Mouse (Mus musculus) gastrocnemius, adult 2 months (tissue): ENCODE data around the gene Ap3s2. TPM values are rescaled to one million over a fixed set of nuclear protein-coding genes. Genes with fewer than 3 reads are reported as not detected.

Source experiments
- DNase-seq: peaks from one replicate; pipeline ENCODE4 v3.0.0; 2022
- H3K27ac ChIP-seq: fragments of 200-600 bp; 2 replicates; pipeline ENCODE4 v1.8.1; 2022; ENCODE audit warnings: mild to moderate bottlenecking
- H3K4me3 ChIP-seq: fragments of 200-600 bp; 2 replicates; pipeline ENCODE4 v1.8.1; 2022; ENCODE audit warnings: mild to moderate bottlenecking, moderate library complexity
- CTCF ChIP-seq: fragments of 200-600 bp; IDR thresholded peaks from 2 replicates; pipeline ENCODE4 v1.8.1; 2022; ENCODE audit warnings: antibody characterized with exemption, mild to moderate bottlenecking, moderate library complexity
- intact Hi-C: fragments of 180-260 bp; cut with DNase I; formaldehyde crosslinking; loops from one replicate; pipeline ENCODE4 v1.15.1; 2025
- total RNA-seq, 2 experiments: library from RNA; stranded (reverse); gene quantifications; 2 replicates each; pipeline ENCODE4 v1.2.3; 2021

Gene Ap3s2
- total RNA-seq, 2 experiments from 2014 or later, result 17.1 to 19.0 TPM

DNA sequence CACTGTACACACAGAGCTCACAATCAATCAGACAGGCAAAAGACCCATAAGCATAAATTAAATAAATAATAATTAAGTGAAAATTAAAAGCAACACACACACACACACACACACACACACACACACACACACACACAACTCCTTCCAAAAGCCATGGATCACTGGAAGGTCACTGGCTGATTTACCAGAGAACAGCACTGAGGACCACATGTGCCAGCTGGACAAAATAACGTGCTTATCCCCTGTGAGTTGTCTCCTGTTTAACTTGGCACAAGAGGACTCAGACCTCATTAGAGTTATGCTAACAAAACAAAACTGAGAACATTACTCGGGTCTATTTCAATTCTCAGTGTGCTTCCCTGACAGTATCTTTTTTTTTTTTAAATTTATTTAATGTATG is 13.1 kb downstream of the Ap3s2 start:
- no peak for TF ChIP-seq CTCF
- intact Hi-C loops, result no loop called here
- no peak overlapping the region for H3K4me3 ChIP-seq
- DNase-seq, result no peak
- peak overlapping the region; percentile 10; the same call in 1 of the 2 replicates for H3K27ac ChIP-seq

DNA sequence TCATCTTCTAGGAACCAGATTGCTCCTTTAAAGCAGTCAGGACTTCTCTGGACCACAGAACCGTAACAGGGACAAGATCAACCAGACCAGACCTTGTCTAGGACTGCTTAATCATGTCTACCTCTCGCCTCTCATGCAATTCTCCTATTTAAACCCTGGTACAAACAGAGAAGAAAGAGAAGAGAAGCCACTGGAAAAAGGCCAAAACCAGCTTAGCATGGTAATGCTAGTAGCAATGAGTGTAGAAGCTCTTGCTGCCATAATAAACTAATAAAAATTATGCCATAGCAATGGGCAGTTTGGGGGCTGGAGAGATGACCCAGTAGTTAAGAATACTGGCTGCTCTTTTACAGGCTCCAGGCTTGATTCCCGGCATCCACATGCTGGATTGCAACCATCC is 13.5 kb downstream of the Ap3s2 start:
- intact Hi-C loops, result no loop called here

DNA sequence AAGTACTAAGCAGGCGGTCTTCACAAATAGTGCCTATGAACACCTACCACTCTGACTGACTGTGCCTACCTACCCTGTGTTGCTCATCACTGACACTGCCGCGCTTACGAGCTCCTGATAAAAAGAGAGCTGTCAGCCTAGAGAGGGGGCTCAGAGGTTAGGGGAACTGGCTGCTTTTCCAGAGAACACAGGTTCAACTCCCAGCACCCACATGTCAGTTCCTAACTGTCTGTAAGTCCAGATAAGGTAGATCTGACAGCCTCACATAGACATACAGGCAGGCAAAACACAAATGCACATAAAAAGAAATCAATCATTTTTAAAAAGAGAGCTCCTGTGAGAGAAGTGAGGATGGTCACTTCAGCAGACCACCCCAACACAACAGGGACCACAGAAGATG is 15.3 kb downstream of the Ap3s2 start:
- H3K27ac ChIP-seq, result no peak overlapping the region
- no peak overlapping the region for H3K4me3 ChIP-seq
- TF ChIP-seq CTCF, result no peak
- no peak for DNase-seq
- intact Hi-C loops, result no loop called here

More for the DNA sequence above, 13.5 kb downstream of the Ap3s2 start:
- no peak for DNase-seq
- Histone ChIP-seq H3K4me3 (no peak overlapping the region), H3K27ac (peak overlapping the region; percentile 16; the same call in 1 of the 2 replicates)
- no peak for TF ChIP-seq CTCF

DNA sequence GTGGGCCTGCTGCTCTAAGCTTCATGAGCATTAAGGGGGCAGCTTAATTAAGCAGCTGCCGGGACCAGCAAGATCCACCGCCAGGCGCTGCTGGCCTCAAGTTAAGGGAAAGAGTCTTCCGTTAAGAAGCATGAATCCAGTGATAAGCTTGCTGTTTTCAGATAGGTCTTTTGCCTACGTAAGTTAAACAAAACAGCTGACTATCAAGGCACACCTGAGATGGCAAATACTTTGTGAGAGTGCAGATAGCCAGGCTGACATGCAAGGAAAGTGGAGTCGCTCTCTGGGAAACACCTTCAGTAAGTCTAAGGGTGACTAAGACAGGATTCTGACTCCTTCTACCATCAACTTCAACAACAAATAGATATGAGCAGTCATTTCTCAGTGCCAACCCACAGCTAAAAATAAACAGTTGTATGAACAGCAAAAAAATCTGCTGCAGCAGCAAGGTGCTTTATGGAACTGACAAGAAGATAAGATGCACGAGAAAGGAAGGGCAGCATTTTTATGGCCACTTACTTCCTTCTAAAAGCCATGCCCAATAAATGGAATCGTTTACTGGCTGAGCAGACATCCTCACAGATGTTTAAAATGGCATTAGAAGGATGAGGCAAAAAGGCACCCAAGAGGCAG is 17.2 kb downstream of the Ap3s2 start:
- Histone ChIP-seq H3K27ac (no peak overlapping the region), H3K4me3 (no peak overlapping the region)
- no peak for TF ChIP-seq CTCF
- no peak for DNase-seq
- intact Hi-C loops, result no loop called here

DNA sequence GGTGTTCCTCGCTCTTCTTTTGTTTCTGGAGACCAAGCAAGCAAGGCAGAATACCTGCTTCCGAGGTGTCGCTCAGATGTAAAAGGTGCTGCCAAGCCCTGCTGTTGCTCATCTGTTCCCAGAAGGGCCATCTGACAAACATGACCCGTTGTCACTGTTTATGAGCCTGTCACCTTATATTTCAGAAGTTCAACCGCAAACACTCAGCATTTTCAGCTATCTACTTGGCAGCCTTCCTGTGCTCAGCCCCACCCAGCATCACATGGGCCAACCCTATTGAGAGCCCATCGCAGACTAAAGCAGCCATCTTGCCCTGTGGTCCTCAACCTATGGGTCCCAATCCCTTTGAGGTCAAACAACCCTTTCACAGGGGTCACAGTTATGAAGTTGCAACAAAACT is 19.7 kb downstream of the Ap3s2 start:
- no peak for TF ChIP-seq CTCF
- no peak overlapping the region for H3K4me3 ChIP-seq
- intact Hi-C loops, result no loop called here
- no peak overlapping the region for H3K27ac ChIP-seq
- no peak for DNase-seq

DNA sequence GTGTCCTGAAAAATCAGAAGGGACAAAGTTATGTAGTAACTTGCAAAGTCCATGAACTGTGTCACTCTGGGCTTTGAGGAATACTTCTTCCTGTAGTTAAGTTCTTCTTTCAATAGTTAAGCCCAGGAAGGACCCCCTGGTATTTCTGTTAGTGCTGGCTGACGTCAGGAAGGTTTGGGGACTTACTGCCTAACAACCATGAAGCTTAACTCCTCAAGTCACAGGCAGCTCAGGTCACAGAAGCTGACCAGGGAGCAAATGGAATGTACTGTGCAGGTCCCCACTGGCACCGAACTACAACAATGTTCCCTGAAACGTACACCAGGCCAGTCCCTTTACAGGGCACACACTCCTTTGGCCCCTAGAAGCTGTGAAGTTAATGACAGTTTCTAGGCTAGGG is 25.2 kb downstream of the Ap3s2 start:
- H3K4me3 ChIP-seq, result no peak overlapping the region
- intact Hi-C loops, result no loop called here
- H3K27ac ChIP-seq, result no peak overlapping the region
- no peak for TF ChIP-seq CTCF
- no peak for DNase-seq

DNA sequence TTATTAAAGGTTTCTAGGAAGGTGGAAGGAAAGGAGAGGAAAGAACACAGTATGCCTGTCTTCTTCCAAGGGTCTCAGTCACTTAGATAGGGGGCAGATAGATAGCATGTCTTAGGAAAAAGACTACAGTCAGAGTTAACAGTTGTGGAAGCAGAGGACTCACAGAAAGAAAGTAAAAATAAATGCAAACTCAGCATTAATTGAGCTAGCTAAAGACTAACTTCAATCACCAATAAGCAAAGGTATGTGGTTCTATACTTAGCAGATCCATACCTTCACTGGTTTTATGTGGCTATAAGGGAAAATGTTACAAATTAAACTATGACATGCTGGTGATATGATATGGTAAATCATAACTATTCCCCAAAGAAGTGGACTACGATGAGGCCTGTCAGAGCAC is 25.7 kb downstream of the Ap3s2 start:
- TF ChIP-seq CTCF, result no peak
- H3K4me3 ChIP-seq, result no peak overlapping the region
- intact Hi-C loops, result no loop called here
- H3K27ac ChIP-seq, result no peak overlapping the region
- DNase-seq, result no peak

DNA sequence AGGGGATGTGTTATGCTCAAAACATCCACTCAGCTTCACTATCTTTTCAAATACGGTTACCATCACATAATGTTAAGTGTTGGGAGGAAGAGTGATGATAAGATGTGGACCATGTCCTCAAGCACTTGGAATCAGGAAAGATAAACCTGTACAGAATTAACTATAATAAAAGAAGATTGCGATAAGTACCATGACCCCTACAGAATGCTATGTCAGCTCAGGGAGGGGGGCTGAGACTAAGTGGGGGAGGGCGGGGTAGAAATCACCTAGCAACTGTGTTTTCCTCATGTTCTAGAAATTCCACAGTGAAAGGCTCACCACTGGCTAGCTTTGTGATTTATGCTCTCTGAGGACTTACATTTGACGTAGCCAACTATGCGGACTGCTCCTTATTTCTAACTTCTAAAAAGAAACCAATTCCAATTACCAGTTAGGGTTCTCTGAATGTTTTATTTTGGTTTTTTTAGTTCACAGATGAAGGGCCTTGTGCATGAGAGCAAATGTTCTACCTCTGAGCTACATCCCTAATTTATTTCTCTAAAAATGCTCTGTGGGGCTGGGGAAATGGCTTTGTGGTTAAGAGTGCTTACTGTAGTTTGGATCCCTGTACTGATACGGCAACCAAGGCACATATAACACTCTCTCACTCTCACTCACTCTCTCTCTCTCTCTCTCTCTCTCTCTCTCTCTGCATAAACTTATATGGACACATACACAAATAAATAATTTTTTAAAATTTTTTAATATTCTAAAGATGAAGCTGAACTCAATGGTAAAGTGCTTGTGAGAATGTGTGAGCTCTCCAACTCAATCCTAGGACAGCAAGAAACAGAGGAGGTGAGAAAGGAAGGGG is 27.6 kb downstream of the Ap3s2 start:
- intact Hi-C loops, result no loop called here
- DNase-seq, result no peak
- Histone ChIP-seq H3K4me3 (no peak overlapping the region), H3K27ac (peak overlapping the region; percentile 40)
- no peak for TF ChIP-seq CTCF

DNA sequence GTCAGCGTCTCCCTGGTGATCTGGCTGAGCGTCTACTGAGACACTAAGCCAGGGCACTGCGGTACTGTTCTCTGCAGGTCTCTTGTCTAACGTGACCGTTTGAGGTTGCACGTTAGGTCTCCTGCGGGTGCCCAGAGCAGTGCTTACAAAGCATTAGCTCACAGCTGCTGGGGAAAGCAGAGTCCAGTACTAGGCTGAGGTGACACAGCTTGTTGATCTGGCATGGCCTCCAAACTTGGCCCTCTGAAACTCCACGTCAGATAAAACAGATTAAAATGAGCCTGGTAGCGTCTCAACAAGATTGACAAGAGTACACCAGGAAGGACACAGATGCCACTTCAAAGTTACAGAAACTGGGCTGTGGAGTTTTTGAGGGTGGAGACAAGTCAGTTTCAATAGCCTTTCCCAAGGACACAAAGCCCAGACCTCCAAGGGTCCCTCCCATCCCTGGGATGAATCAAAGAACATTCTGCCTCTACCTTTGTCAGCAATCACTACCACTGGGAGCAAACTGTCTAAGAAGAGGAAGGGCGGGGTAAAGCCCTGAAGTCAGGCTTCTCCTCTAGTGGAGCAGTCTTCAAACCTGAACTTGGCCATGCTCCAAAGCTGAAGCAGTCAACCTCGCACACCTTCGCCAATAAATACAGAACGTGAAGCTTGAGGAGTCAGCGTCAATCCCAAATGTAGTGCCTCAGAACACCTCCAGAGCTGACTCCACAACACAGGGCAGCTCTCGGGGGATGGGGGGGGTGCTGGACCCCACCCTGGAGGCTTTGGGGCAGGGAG is 29.8 kb downstream of the Ap3s2 start:
- Histone ChIP-seq H3K4me3 (no peak overlapping the region), H3K27ac (no peak overlapping the region; the same call in 1 of the 2 replicates)
- DNase-seq, result no peak
- intact Hi-C loops, result no loop called here
- TF ChIP-seq CTCF, result no peak

DNA sequence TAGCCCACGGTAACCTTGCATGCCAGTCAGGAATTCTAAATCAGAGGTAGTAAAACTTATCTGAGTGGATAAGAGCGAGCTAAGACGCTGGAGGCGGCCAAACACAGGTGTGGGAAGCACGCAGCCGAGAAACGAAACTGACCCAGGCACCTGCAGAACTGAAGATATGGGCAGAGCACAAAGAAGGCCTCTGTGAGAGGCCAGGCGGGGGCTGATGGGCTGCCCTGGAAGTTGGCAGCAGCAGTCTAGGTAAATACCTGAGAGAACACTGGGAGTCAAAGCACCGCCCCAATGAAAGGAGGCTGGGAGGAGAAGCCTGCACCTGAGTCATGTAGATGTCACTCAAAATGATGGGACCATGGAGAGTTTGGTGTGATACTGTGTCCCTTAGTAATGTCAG is 31.8 kb downstream of the Ap3s2 start:
- Histone ChIP-seq H3K27ac (no peak overlapping the region), H3K4me3 (no peak overlapping the region)
- no peak for TF ChIP-seq CTCF
- DNase-seq, result no peak
- intact Hi-C loops, result no loop called here

DNA sequence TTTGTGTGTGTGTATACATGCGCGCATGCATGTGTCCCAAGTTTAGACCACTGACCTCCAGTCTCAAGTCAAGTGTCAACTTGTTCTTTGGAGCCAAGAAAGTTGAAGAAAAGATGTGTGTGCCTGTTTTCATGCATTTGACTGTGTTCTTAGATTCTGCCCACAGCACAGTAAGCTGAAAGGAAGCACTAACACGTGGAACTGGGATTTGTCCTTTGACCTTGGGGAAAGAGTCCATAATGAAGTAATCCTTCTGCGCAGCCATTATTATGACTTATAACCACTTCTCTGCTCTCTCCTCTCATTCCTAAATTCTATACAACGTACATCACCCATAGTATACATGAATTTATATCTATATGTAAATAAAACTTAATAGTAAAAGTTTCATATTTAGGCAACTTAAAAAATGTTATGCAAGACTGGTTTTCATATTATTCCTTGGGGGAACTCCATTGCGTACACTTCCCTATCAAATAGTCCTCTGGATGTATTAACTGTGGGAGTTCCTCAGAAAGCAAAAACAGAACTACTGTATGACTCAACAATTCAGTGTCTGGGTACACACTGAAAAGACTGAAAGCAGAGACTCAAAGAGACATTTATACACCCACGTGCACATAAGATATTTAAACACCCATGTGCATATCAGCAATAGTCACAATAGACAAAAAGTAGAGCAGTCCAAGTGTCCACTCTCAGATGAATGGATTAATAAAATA is 36.7 kb downstream of the Ap3s2 start:
- Histone ChIP-seq H3K4me3 (no peak overlapping the region), H3K27ac (no peak overlapping the region)
- intact Hi-C loops, result no loop called here
- DNase-seq, result no peak
- no peak for TF ChIP-seq CTCF

DNA sequence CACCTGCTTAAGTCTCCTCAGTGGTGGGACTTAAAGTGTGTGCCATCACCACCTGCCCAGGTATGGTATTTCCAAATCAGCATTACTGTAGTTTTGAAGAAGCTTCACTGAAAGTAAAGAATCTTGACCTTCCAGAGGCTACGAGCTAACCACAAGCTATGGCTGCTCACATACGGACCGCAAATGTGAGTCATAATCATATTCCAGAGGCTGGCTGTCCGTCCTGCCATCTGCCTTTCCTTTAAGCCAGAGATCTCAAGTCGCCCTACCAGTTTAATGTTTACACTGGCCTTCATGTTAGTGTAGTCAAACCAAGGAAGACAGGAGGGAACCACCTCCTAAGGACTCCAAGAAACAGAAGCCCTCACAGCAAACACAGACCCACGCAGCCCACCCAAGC is 38.5 kb downstream of the Ap3s2 start:
- Histone ChIP-seq H3K27ac (no peak overlapping the region), H3K4me3 (no peak overlapping the region)
- DNase-seq, result no peak
- TF ChIP-seq CTCF, result no peak
- intact Hi-C loops, result no loop called here

DNA sequence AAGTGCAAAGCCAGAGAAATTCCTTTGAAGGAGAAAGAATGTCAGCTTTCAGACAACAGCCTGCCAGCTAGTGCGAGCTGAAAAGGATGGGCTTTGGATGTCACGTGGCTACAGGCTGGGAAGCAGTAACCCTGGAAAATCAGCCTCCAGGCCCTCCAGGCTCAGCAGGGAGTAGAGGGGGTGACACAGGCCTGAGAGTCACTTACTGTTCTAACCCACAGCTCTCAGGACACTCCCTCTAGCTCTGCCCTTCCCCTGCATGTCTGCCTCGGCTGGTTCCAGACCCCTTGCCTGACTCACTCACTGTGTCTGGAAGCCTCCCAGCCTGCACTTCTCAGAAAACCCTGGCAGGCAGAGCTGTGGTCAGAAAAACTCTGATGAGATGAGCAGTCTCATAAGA is 39.5 kb downstream of the Ap3s2 start:
- Histone ChIP-seq H3K4me3 (no peak overlapping the region), H3K27ac (peak overlapping the region; percentile 70)
- peak; percentile 74 for DNase-seq
- no peak for TF ChIP-seq CTCF
- intact Hi-C loops, result no loop called here
